ENCODE assay signal across 11 mouse cellular contexts in the genomic region with DNA sequence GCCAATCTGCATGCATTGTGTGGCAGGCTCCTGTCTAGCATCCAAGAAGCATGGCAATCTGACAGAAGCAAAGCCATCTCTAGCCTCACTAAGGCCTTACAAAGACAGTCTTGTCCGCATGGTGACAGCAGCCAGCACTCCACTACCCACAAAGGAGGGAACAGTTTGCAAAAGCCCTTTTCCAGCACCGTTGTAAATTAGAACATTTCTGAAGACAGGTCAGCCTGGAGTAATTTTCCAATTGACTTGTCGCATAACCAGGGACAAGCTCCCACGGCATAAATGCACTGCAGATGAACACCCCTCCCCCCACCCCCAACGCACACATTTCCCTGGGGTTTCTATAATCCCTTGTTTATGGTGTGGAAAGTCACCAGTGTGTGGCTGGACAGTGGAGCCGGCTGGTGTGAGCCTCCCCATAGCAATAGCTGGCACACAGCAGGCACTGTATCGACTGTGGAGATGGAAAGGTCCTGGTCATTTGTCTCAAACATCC. TPM values are rescaled to one million over a fixed set of nuclear protein-coding genes. Genes with fewer than 3 reads are reported as not detected.
DNase-seq lines count a peak whose midpoint lies in the region; ATAC-seq and TF ChIP-seq lines count a peak whose summit lies in the region.
"Had no signal": no experiment of that assay in that cellular context is flagged by ENCODE, and none has a peak within 500 bp of the region (broad histone marks: within the 10 kb centered on the region; RNA-seq: fewer than 3 reads in every experiment).

No protein-coding gene starts in this region.

- 25% methylated on average over 7 of the region's 7 CpGs for WGBS in forebrain, embryonic 10.5 days
- 15% methylated on average over 7 of the region's 7 CpGs for WGBS in midbrain, postnatal 0 days

- no peak overlapping the region for H3K4me3 ChIP-seq in forebrain, embryonic 10.5 days
- H3K4me3 ChIP-seq in midbrain, postnatal 0 days (ENCODE audit: low read depth, low read length) = no peak overlapping the region
- H3K4me3 ChIP-seq: liver, embryonic 15.5 days; stomach, embryonic 15.5 days had no signal

- H3K9me3 ChIP-seq in forebrain, embryonic 10.5 days = no peaks in the 10 kb centered on the region
- H3K9me3 ChIP-seq in midbrain, postnatal 0 days (ENCODE audit: low read length) = no peaks in the 10 kb centered on the region
- H3K9me3 ChIP-seq: liver, embryonic 15.5 days; stomach, embryonic 15.5 days had no signal

- H3K9ac ChIP-seq in midbrain, postnatal 0 days (replicated peaks; ENCODE audit: low read length, poor library complexity, severe bottlenecking) = no peak overlapping the region
- H3K9ac ChIP-seq: liver, embryonic 15.5 days; stomach, embryonic 15.5 days had no signal

- peak overlapping the region; percentile 83 for H3K27ac ChIP-seq in forebrain, embryonic 10.5 days
- peak overlapping the region; percentile 12; the same call in 1 of the 2 replicates for H3K27ac ChIP-seq in midbrain, postnatal 0 days (ENCODE audit: low read depth, low read length)
- H3K27ac ChIP-seq: liver, embryonic 15.5 days; stomach, embryonic 15.5 days had no signal

- H3K36me3 ChIP-seq in forebrain, embryonic 10.5 days (replicated peaks) = no peaks in the 10 kb centered on the region
- H3K36me3 ChIP-seq in midbrain, postnatal 0 days (ENCODE audit: insufficient read depth, low read length) = no peaks in the 10 kb centered on the region
- H3K36me3 ChIP-seq: G1E; liver, embryonic 15.5 days; stomach, embryonic 15.5 days had no signal

- no peak for TF ChIP-seq CTCF in midbrain, postnatal 0 days (IDR thresholded peaks at IDR 0.05)

- peaks cover 26% of the 10 kb centered on the region for H3K4me1 ChIP-seq in forebrain, embryonic 10.5 days
- peaks cover 7% of the 10 kb centered on the region; the same call in 1 of the 2 replicates for H3K4me1 ChIP-seq in midbrain, postnatal 0 days (ENCODE audit: insufficient read depth, low read length)
- H3K4me1 ChIP-seq: liver, embryonic 15.5 days; stomach, embryonic 15.5 days had no signal

- H3K27me3 ChIP-seq in forebrain, embryonic 10.5 days (ENCODE audit: poor library complexity, severe bottlenecking) = no peaks in the 10 kb centered on the region
- no peaks in the 10 kb centered on the region for H3K27me3 ChIP-seq in midbrain, postnatal 0 days (ENCODE audit: insufficient read depth, low read length)
- H3K27me3 ChIP-seq: liver, embryonic 15.5 days; stomach, embryonic 15.5 days had no signal

- ATAC-seq in midbrain, postnatal 0 days (ENCODE audit: low FRiP score) = peak; percentile 83
- ATAC-seq in megakaryocyte progenitor cell, adult 5-6 weeks (replicated peaks; ENCODE audit: poor library complexity) = no peak

- no peak overlapping the region for H3K4me2 ChIP-seq in midbrain, postnatal 0 days (ENCODE audit: low read depth, low read length, poor library complexity, severe bottlenecking)
- H3K4me2 ChIP-seq: liver, embryonic 15.5 days; stomach, embryonic 15.5 days had no signal

- DNase-seq in cerebellum, adult 18-20 months = peak; percentile 11 to 28
- DNase-seq in forebrain, embryonic 10.5 days (ENCODE audit: extremely low spot score, low spot score) = peak; percentile 31
- DNase-seq in layer of hippocampus, adult 9-10 months (ENCODE audit: low spot score) = peak; percentile 7
- DNase-seq in midbrain, postnatal 0 days (ENCODE audit: low spot score) = peak; percentile 80
- DNase-seq in heart, adult 8-10 months (ENCODE audit: low spot score) = no peak
- no peak for DNase-seq in urinary bladder, postnatal 25 days (ENCODE audit: low spot score)
- no peak for DNase-seq in adrenal gland, postnatal 10 days

RNA-seq across cellular contexts. Expression of a gene that starts 35.0 kb away (rescaled TPM):
- 6.3 and 7.7 TPM in 2 replicates for polyA plus RNA-seq in forebrain, embryonic 10.5 days (2016; fragmentation: Nextera tagmentation; extraction: Ambion mirVana)
- 7.8 and 8.7 TPM in 2 replicates for total RNA-seq in midbrain, postnatal 0 days (2014; rRNA removed)
- 5.3 and 6.3 TPM in 2 replicates for polyA plus RNA-seq in midbrain, postnatal 0 days (2015; fragmentation: Nextera tagmentation; extraction: Ambion mirVana)
- 10 to 100 TPM in 2 of 4 experiments, 1 to 10 TPM in 2; 6.8 to 11.7 (median 8.7) TPM for total RNA-seq in heart, adult 8-10 months (2022)
- 0.10 TPM in 1 of 2 replicates, not detected in the other for total RNA-seq in megakaryocyte progenitor cell, adult 5-6 weeks (2015)
- 0.08 TPM in 1 of 2 replicates, not detected in the other for total RNA-seq in megakaryocyte progenitor cell, adult 5-6 weeks (2017)
- 10 to 100 TPM; 22.6 to 37.4 TPM for total RNA-seq in adrenal gland, postnatal 10 days (2021)

Comparison
In these comparisons a context has a peak if more than half of its experiments do, and no peak if none do; other contexts are left out.
1. DNase-seq: peak in cerebellum, adult 18-20 months (2 of 2), forebrain, embryonic 10.5 days (single experiment), layer of hippocampus, adult 9-10 months (single experiment) and midbrain, postnatal 0 days (single experiment); none in heart, adult 8-10 months (single experiment), urinary bladder, postnatal 25 days (single experiment) and adrenal gland, postnatal 10 days (single experiment).